Mouse (Mus musculus): ENCODE results near the gene Hbp1.

GRCm38 (mm10) chr12:31882736-31883135, 67.6 kb downstream of the Hbp1 start:
- TF ChIP-seq POLR2A (IDR thresholded peaks at IDR 0.05; ENCODE audit: low read depth, low read length): no peak
- no peak for TF ChIP-seq CTCF (IDR thresholded peaks at IDR 0.05; ENCODE audit: extremely low read depth, insufficient read length, insufficient replicate concordance, low read depth, low read length)
